ENCODE assay signal across 25 mouse cellular contexts in the genomic region with DNA sequence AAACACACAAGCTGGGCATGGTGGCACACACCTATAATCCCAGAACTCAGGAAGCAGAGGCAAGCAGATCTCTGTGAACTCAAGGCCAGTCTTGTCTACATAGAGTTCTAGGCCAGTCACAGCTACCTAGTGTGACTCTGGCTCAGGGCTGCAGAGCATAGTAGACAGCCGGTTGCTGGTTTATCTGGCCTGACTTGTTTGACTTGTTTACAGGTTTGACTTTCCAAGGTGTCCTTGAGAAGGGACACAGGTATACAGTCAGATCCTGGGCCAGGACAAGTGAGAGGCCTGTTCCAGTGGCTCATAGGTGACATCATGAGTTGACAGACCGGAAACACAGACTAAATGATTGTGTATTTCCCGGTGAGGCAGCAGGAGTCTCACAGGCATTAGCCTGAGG. TPM values are rescaled to one million over a fixed set of nuclear protein-coding genes. Genes with fewer than 3 reads are reported as not detected.
"Had no signal": no experiment of that assay in that cellular context is flagged by ENCODE, and none has a peak within 500 bp of the region (broad histone marks: within the 10 kb centered on the region; RNA-seq: fewer than 3 reads in every experiment).

No protein-coding gene starts in this region.

- H3K9me3 ChIP-seq: limb, embryonic 10.5 days; liver, embryonic 15.5 days; midbrain, embryonic 10.5 days; neural tube, embryonic 12.5 days had no signal

- H3K4me3 ChIP-seq: layer of hippocampus, adult 2 months; left cerebral cortex, adult 2 months; limb, embryonic 10.5 days; liver, embryonic 15.5 days; midbrain, embryonic 10.5 days; neural tube, embryonic 12.5 days had no signal

- H3K4me2 ChIP-seq: liver, embryonic 11.5 days; liver, embryonic 15.5 days; lung, embryonic 14.5 days; neural tube, embryonic 12.5 days had no signal

- DNase-seq: kidney, adult 9 months; kidney, postnatal 10 days; kidney, postnatal 4 days; lung, embryonic 14.5 days; lung, postnatal 10 days; lung, postnatal 4 days; midbrain, embryonic 14.5 days; retina, postnatal 1 day; right cerebral cortex, postnatal 4 days; spleen, adult 18-20 months; thymus, adult 18-20 months; thymus, postnatal 14 days had no signal

- H3K27ac ChIP-seq: layer of hippocampus, adult 2 months; left cerebral cortex, adult 2 months; limb, embryonic 10.5 days; liver, embryonic 15.5 days; midbrain, embryonic 10.5 days; neural tube, embryonic 12.5 days had no signal

- H3K4me1 ChIP-seq: limb, embryonic 10.5 days; liver, embryonic 15.5 days; midbrain, embryonic 10.5 days; neural tube, embryonic 12.5 days had no signal

- H3K36me3 ChIP-seq: limb, embryonic 10.5 days; liver, embryonic 15.5 days; midbrain, embryonic 10.5 days; neural tube, embryonic 12.5 days had no signal

- H3K9ac ChIP-seq: liver, embryonic 15.5 days; lung, embryonic 14.5 days; neural tube, embryonic 12.5 days had no signal

RNA-seq across cellular contexts. Expression of a gene that starts 6.5 kb away (rescaled TPM):
- total RNA-seq: layer of hippocampus, adult 2 months; layer of hippocampus, postnatal 14 days; left cerebral cortex, adult 2 months; left cerebral cortex, postnatal 14 days; megakaryocyte, adult 5-6 weeks; monocyte, adult 5-6 weeks; neutrophil, adult 5-6 weeks had no signal
- polyA plus RNA-seq: liver, embryonic 11.5 days; liver, embryonic 15.5 days; midbrain, embryonic 14.5 days; neural tube, embryonic 12.5 days; stomach, embryonic 14.5 days had no signal

RNA-seq across cellular contexts. Expression of a gene that starts 41.4 kb away (rescaled TPM):
- total RNA-seq: monocyte, adult 5-6 weeks had no signal
- polyA plus RNA-seq: liver, embryonic 11.5 days; liver, embryonic 15.5 days had no signal

RNA-seq across cellular contexts. Expression of a gene that starts 42.6 kb away (rescaled TPM):
- total RNA-seq: monocyte, adult 5-6 weeks; neutrophil, adult 5-6 weeks had no signal
- polyA plus RNA-seq: limb, embryonic 10.5 days; liver, embryonic 11.5 days; liver, embryonic 15.5 days had no signal
